Comparison of ENCODE assay signal across 25 mouse cellular contexts in genomic region chr17:64615420-64615819, GRCm38 (mm10). TPM values are rescaled to one million over a fixed set of nuclear protein-coding genes. Genes with fewer than 3 reads are reported as not detected.
DNase-seq lines count a peak whose midpoint lies in the region; ATAC-seq lines count a peak whose summit lies in the region.
"Had no signal": no experiment of that assay in that cellular context is flagged by ENCODE, and none has a peak within 500 bp of the region (broad histone marks: within the 10 kb centered on the region; RNA-seq: fewer than 3 reads in every experiment).

No protein-coding gene starts in this region.

- no peak overlapping the region for H3K4me2 ChIP-seq in kidney, embryonic 14.5 days (replicated peaks; ENCODE audit: low read depth, low read length)
- no peak overlapping the region for H3K4me2 ChIP-seq in liver, embryonic 16.5 days (ENCODE audit: low read depth, low read length)
- H3K4me2 ChIP-seq in liver, embryonic 11.5 days, result no peak overlapping the region
- H3K4me2 ChIP-seq: embryonic facial prominence, embryonic 15.5 days; heart, embryonic 13.5 days; hindbrain, embryonic 12.5 days; limb, embryonic 13.5 days; midbrain, embryonic 13.5 days had no signal

- DNase-seq in adrenal gland, postnatal 10 days, result peak; percentile 2
- no peak for DNase-seq in adrenal gland, adult (ENCODE audit: inconsistent age in 2 of 2, low spot score in 1 of 2)
- DNase-seq in kidney, adult 11 months, result peak; percentile 38
- no peak for DNase-seq in liver, embryonic 11.5 days (ENCODE audit: low spot score)
- DNase-seq in skeletal muscle tissue, adult 2 months (ENCODE audit: low read depth, low spot score), result peak; percentile 65
- DNase-seq in layer of hippocampus, postnatal 36 days, result no peak
- DNase-seq: adrenal gland, postnatal 14 days; cerebellum, adult 2 months; cerebellum, postnatal 36 days; heart, postnatal 14 days; lung, adult 18-20 months; lung, postnatal 10 days; thymus, adult 18-20 months; thymus, postnatal 36 days had no signal

- no peak for ATAC-seq in kidney, embryonic 14.5 days (ENCODE audit: low FRiP score, low TSS enrichment)
- ATAC-seq in liver, embryonic 16.5 days (ENCODE audit: low read depth), result no peak
- ATAC-seq in liver, embryonic 11.5 days (replicated peaks; ENCODE audit: low FRiP score), result no peak
- ATAC-seq: activated CD4-positive, CD25-positive, alpha-beta regulatory T cell, adult 4 months; forebrain, embryonic 14.5 days; midbrain, embryonic 13.5 days had no signal

- no peak overlapping the region for H3K4me3 ChIP-seq in kidney, embryonic 14.5 days (ENCODE audit: low read length)
- H3K4me3 ChIP-seq in liver, embryonic 16.5 days (ENCODE audit: low read depth, low read length), result no peak overlapping the region
- H3K4me3 ChIP-seq in liver, embryonic 11.5 days (ENCODE audit: low read depth, low read length), result no peak overlapping the region
- H3K4me3 ChIP-seq: embryonic facial prominence, embryonic 15.5 days; heart, embryonic 13.5 days; hindbrain, embryonic 12.5 days; limb, embryonic 13.5 days; megakaryocyte, embryonic 14.5 days; midbrain, embryonic 13.5 days had no signal

- 65% methylated on average over 6 of the region's 6 CpGs for WGBS in kidney, embryonic 14.5 days
- 68% methylated on average over 6 of the region's 6 CpGs for WGBS in liver, embryonic 16.5 days (ENCODE audit: insufficient replicate concordance)
- WGBS in liver, embryonic 11.5 days, result 81% methylated on average over 6 of the region's 6 CpGs

- H3K27me3 ChIP-seq in kidney, embryonic 14.5 days (ENCODE audit: control insufficient read depth, insufficient read depth, low read length), result no peaks in the 10 kb centered on the region
- no peaks in the 10 kb centered on the region for H3K27me3 ChIP-seq in liver, embryonic 16.5 days (ENCODE audit: control insufficient read depth, insufficient read depth, low read depth, low read length)
- no peaks in the 10 kb centered on the region for H3K27me3 ChIP-seq in liver, embryonic 11.5 days (replicated peaks; ENCODE audit: control insufficient read depth, insufficient read depth, low read length)
- H3K27me3 ChIP-seq: embryonic facial prominence, embryonic 15.5 days; heart, embryonic 13.5 days; hindbrain, embryonic 12.5 days; limb, embryonic 13.5 days; megakaryocyte, embryonic 14.5 days; midbrain, embryonic 13.5 days had no signal

- no peak overlapping the region for H3K27ac ChIP-seq in kidney, embryonic 14.5 days (ENCODE audit: low read depth, low read length)
- peak overlapping the region; percentile 48; the same call in 1 of the 2 replicates for H3K27ac ChIP-seq in liver, embryonic 16.5 days (ENCODE audit: low read length)
- no peak overlapping the region for H3K27ac ChIP-seq in liver, embryonic 11.5 days (ENCODE audit: low read depth, low read length)
- H3K27ac ChIP-seq: embryonic facial prominence, embryonic 15.5 days; heart, embryonic 13.5 days; hindbrain, embryonic 12.5 days; kidney, postnatal 0 days; limb, embryonic 13.5 days; midbrain, embryonic 13.5 days had no signal

- H3K36me3 ChIP-seq in kidney, embryonic 14.5 days (ENCODE audit: control insufficient read depth, insufficient read depth, low read length), result no peaks in the 10 kb centered on the region; the same call in 1 of the 2 replicates
- no peaks in the 10 kb centered on the region; the same call in 1 of the 2 replicates for H3K36me3 ChIP-seq in liver, embryonic 16.5 days (ENCODE audit: control insufficient read depth, insufficient read depth)
- peaks cover 2% of the 10 kb centered on the region; the same call in 1 of the 2 replicates for H3K36me3 ChIP-seq in liver, embryonic 11.5 days (ENCODE audit: control insufficient read depth, insufficient read depth, low read length)
- H3K36me3 ChIP-seq: embryonic facial prominence, embryonic 15.5 days; hindbrain, embryonic 12.5 days; midbrain, embryonic 13.5 days had no signal

- 0 out of 2 replicates have a peak, but pooled peaks cover under 1% of the 10 kb centered on the region for H3K4me1 ChIP-seq in kidney, embryonic 14.5 days (ENCODE audit: control insufficient read depth, insufficient read depth, low read length)
- peaks cover 17% of the 10 kb centered on the region for H3K4me1 ChIP-seq in liver, embryonic 16.5 days (ENCODE audit: control insufficient read depth, low read depth, low read length)
- peaks cover 14% of the 10 kb centered on the region for H3K4me1 ChIP-seq in liver, embryonic 11.5 days (replicated peaks; ENCODE audit: control insufficient read depth, insufficient read depth, low read length)

- no peaks in the 10 kb centered on the region for H3K9me3 ChIP-seq in kidney, embryonic 14.5 days (ENCODE audit: control insufficient read depth, low read length)
- H3K9me3 ChIP-seq in liver, embryonic 16.5 days (replicated peaks; ENCODE audit: control insufficient read depth, low read length), result no peaks in the 10 kb centered on the region
- H3K9me3 ChIP-seq in liver, embryonic 11.5 days (ENCODE audit: control insufficient read depth, low read length), result no peaks in the 10 kb centered on the region
- H3K9me3 ChIP-seq: embryonic facial prominence, embryonic 15.5 days; heart, embryonic 13.5 days; hindbrain, embryonic 12.5 days; limb, embryonic 13.5 days; megakaryocyte, embryonic 14.5 days; midbrain, embryonic 13.5 days had no signal

- H3K9ac ChIP-seq in kidney, embryonic 14.5 days (ENCODE audit: low read depth, low read length), result no peak overlapping the region
- H3K9ac ChIP-seq in liver, embryonic 16.5 days (ENCODE audit: low read depth, low read length), result no peak overlapping the region
- no peak overlapping the region for H3K9ac ChIP-seq in liver, embryonic 11.5 days (ENCODE audit: low read depth, low read length)
- H3K9ac ChIP-seq: embryonic facial prominence, embryonic 15.5 days; heart, embryonic 13.5 days; hindbrain, embryonic 12.5 days; limb, embryonic 13.5 days; midbrain, embryonic 13.5 days had no signal

RNA-seq across cellular contexts. Expression of gene Man2a1, which starts 14.9 kb away (rescaled TPM):
- 100 to 1,000 TPM in 1 of 2 experiments, 10 to 100 TPM in 1; 87.4 to 125 TPM for total RNA-seq in adrenal gland, postnatal 10 days (2021)
- polyA plus RNA-seq in kidney, embryonic 14.5 days (2014; fragmentation: Nextera tagmentation; extraction: Ambion mirVana), result 9.8 and 12.5 TPM in 2 replicates
- polyA plus RNA-seq in liver, embryonic 16.5 days (2015; fragmentation: Nextera tagmentation; extraction: Ambion mirVana), result 5.6 and 6.3 TPM in 2 replicates
- 5.7 and 6.8 TPM in 2 replicates for polyA plus RNA-seq in liver, embryonic 11.5 days (2014; fragmentation: Nextera tagmentation; extraction: Ambion mirVana)
- total RNA-seq in layer of hippocampus, postnatal 36 days (2021), result 10 to 100 TPM; 14.9 to 16.4 TPM

Comparison
In these comparisons a context has a peak if more than half of its experiments do, and no peak if none do; other contexts are left out.
1. DNase-seq: peak in adrenal gland, postnatal 10 days (single experiment), kidney, adult 11 months (single experiment) and skeletal muscle tissue, adult 2 months (single experiment); none in adrenal gland, adult (0 of 2), liver, embryonic 11.5 days (single experiment) and layer of hippocampus, postnatal 36 days (0 of 2).